Mouse (Mus musculus): Measurements from ENCODE around the gene Mapt. TPM values are rescaled to one million over a fixed set of nuclear protein-coding genes. Genes with fewer than 3 reads are reported as not detected.

Gene Mapt
- total and polyA plus RNA-seq, 3 experiments = 0.21 to 1.7 (median 0.64) TPM

DNA sequence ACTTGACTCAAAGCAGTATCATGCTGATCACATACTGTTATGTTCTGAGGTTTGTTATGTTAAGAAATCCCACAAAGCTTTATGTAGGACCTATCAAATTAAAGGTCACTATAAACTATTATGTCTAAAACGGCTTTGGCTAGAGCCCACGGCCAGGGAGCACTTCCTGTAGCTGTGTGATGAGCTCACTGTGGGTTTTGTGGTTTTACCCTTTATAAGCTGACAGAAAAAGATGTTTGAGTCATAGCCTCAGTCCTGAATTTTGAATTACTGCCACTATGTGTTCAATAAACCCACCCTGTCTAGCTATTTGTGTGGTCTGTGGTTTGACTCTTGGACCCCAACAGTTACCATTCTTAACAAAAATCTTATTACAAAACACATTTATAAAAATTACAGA, 130.6 kb downstream of the Mapt start:
- dilution Hi-C loops (cut with MboI; ENCODE audit: extremely low pct_ligation_motif_present, extremely low pct_unique_long_range_greater_than_20kb, low sequenced_read_pairs) (no loop called here), in situ Hi-C loops (cut with MboI; ENCODE audit: low pct_ligation_motif_present, low pct_unique_long_range_greater_than_20kb, low sequenced_read_pairs) (loop anchor here (5.0 kb wide), 1 partner anchor 36 kb away; no protein-coding TSS in a partner anchor)
- no peak overlapping the region for H3K9ac ChIP-seq (ENCODE audit: insufficient read depth, low read depth)
- peaks cover 8 to 60% of the 10 kb centered on the region in 2 experiments for H3K4me1 ChIP-seq (ENCODE audit: control insufficient read depth in 1 of 2, insufficient read depth in 2 of 2)
- H3K27me3 ChIP-seq (replicated peaks) = no peaks in the 10 kb centered on the region
- peaks cover 33% of the 10 kb centered on the region for H3K79me2 ChIP-seq (replicated peaks; ENCODE audit: control insufficient read depth, extremely low read depth, insufficient read depth, poor library complexity, severe bottlenecking)
- DNase-seq (ENCODE audit: extremely low read depth) = peak; percentile 85
- H3K4me3 ChIP-seq (replicated peaks in 1 of 3; ENCODE audit: low read depth in 2 of 3, low read length in 2 of 3, poor library complexity in 1 of 3) = no peak overlapping the region
- 0 out of 2 replicates have a peak overlapping the region, but pooled peaks have one; percentile 20 for H3K27ac ChIP-seq (ENCODE audit: insufficient read depth, low read depth)
- H3K36me3 ChIP-seq (replicated peaks in 1 of 2; ENCODE audit: control insufficient read depth in 1 of 2, insufficient read depth in 1 of 2, low read length in 1 of 2) = peaks cover 15 to 58% of the 10 kb centered on the region in 2 experiments
- H3K9me3 ChIP-seq (replicated peaks; ENCODE audit: low read length) = no peaks in the 10 kb centered on the region
- TF ChIP-seq IRF4 (IDR thresholded peaks at IDR 0.05; ENCODE audit: low read depth, low read length) (peak; percentile 54; the same call in 1 of the 2 replicates), JUND (conservative IDR thresholded peaks at IDR 0.05; ENCODE audit: low read depth, low read length) (peak; percentile 88), NELFE (IDR thresholded peaks at IDR 0.05; ENCODE audit: low read depth, low read length) (no peak), EP300 (IDR thresholded peaks at IDR 0.05; ENCODE audit: low read length) (peak; percentile 87), ELF1 (IDR thresholded peaks at IDR 0.05; ENCODE audit: low read depth, low read length) (peak; percentile 64), JUN (IDR thresholded peaks at IDR 0.05; ENCODE audit: insufficient read depth, low read depth, low read length) (peak; percentile 95), BHLHE40 (IDR thresholded peaks at IDR 0.05; ENCODE audit: low read depth, low read length) (peak; percentile 39; the same call in 1 of the 2 replicates), NRF1 (IDR thresholded peaks at IDR 0.05; ENCODE audit: low read depth, low read length) (no peak), ETS1 (conservative IDR thresholded peaks at IDR 0.05; ENCODE audit: low read depth, low read length) (peak; percentile 75), MEF2A (IDR thresholded peaks at IDR 0.05; ENCODE audit: borderline replicate concordance, low read depth, low read length) (peak; percentile 92)
- H3K4me2 ChIP-seq (ENCODE audit: insufficient read depth, low read depth, poor library complexity, severe bottlenecking) = no peak overlapping the region

DNA sequence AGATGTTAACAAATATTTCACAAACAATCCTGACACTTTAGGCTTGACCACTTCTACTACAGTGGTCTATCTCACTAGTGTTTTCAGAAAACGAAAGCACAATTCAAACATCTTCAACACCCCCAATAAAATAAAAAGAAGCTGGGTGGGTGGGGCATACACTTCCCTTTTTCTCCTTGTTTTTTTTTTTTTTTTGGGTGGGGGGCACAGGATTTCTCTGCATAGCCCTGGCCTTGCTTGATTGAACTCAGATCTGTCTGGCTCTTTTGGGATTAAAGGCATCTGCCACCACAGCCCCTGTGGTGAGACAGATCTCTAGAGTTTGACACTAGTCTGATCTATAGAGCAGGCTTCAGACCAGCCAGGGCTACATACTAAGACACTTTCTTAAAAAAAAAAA, 131.5 kb downstream of the Mapt start:
- no peak overlapping the region for H3K4me3 ChIP-seq (replicated peaks in 1 of 3; ENCODE audit: low read depth in 2 of 3, low read length in 2 of 3, poor library complexity in 1 of 3)
- H3K4me1 ChIP-seq (ENCODE audit: control insufficient read depth in 1 of 2, insufficient read depth in 2 of 2) = peaks cover 8 to 70% of the 10 kb centered on the region in 2 experiments
- in situ Hi-C loops (cut with MboI; ENCODE audit: low pct_ligation_motif_present, low pct_unique_long_range_greater_than_20kb, low sequenced_read_pairs) = loop anchor here (5.0 kb wide), 1 partner anchor 35 kb away; no protein-coding TSS in a partner anchor
- H3K9ac ChIP-seq (ENCODE audit: insufficient read depth, low read depth) = no peak overlapping the region
- no peak for TF ChIP-seq NELFE (IDR thresholded peaks at IDR 0.05; ENCODE audit: low read depth, low read length)
- peak; percentile 51; the same call in 1 of the 2 replicates for TF ChIP-seq ZNF384 (IDR thresholded peaks at IDR 0.05; ENCODE audit: low read depth, low read length)
- no peaks in the 10 kb centered on the region for H3K27me3 ChIP-seq (replicated peaks)
- no peaks in the 10 kb centered on the region for H3K9me3 ChIP-seq (replicated peaks; ENCODE audit: low read length)
- dilution Hi-C loops (cut with MboI; ENCODE audit: extremely low pct_ligation_motif_present, extremely low pct_unique_long_range_greater_than_20kb, low sequenced_read_pairs) = no loop called here
- no peak overlapping the region for H3K27ac ChIP-seq (ENCODE audit: insufficient read depth, low read depth)
- peaks cover 12 to 51% of the 10 kb centered on the region in 2 experiments for H3K36me3 ChIP-seq (replicated peaks in 1 of 2; ENCODE audit: control insufficient read depth in 1 of 2, insufficient read depth in 1 of 2, low read length in 1 of 2)
- no peak overlapping the region for H3K4me2 ChIP-seq (ENCODE audit: insufficient read depth, low read depth, poor library complexity, severe bottlenecking)
- DNase-seq (ENCODE audit: extremely low read depth) = no peak
- peaks cover 38% of the 10 kb centered on the region for H3K79me2 ChIP-seq (replicated peaks; ENCODE audit: control insufficient read depth, extremely low read depth, insufficient read depth, poor library complexity, severe bottlenecking)

Data from CH12.LX (cell line).